Mouse (Mus musculus) ES-Bruce4 (cell line): ENCODE measurements around the gene Foxi2.

Experiments
- CTCF ChIP-seq: IDR thresholded peaks from one replicate; pipeline ENCODE4 v1.8.1; 2011; ENCODE audit warnings: low read depth, low read length
- POLR2A ChIP-seq: IDR thresholded peaks from one replicate; pipeline ENCODE4 v1.8.1; 2011; ENCODE audit warnings: low read length; ENCODE audit not compliant: insufficient read depth

DNA sequence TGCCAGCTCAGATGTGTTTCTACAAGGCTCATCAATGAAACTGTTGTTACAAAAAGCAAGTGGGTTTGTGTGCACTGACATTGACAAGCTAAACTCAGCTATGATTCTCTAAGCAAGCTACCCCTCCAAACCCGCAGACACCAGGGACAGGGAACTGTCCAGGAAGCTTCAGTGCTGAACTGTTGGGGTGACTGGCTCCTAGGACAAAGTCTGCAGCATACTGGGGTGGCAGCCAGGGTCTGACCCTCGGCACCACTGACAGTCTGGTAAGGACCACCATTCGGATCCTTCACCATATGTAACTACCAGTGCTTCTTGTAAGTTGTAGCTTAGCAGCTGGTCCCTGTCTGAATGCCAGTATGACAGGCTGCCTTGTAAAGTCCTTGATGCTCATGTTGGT lies 43.6 kb downstream of the Foxi2 start:
- TF ChIP-seq CTCF (no peak), POLR2A (no peak)
